Mouse (Mus musculus) forebrain, embryonic 16.5 days (tissue): ENCODE results near the gene Vps37b. TPM values are rescaled to one million over a fixed set of nuclear protein-coding genes. Genes with fewer than 3 reads are reported as not detected.
A peak's percentile ranks its signal among the peaks of the same experiment; 100 is the strongest.

ENCODE experiments used
- ATAC-seq: fragments of 200-750 bp; cut with Nextera tagmentation; 2 replicates; pipeline ENCODE4 v1.8.0; 2017; ENCODE audit warnings: mild to moderate bottlenecking, moderate library complexity
- H3K27ac ChIP-seq: fragments of 300-500 bp; sonication (generic); 2 replicates; pipeline ENCODE4 v1.5.1; 2014; ENCODE audit warnings: low read length, control low read depth
- H3K27me3 ChIP-seq: fragments of 300-500 bp; sonication (generic); replicated peaks from 2 replicates; pipeline ENCODE4 v1.6.1; 2014; ENCODE audit warnings: low read length; ENCODE audit not compliant: control insufficient read depth, insufficient read depth
- H3K36me3 ChIP-seq: fragments of 300-500 bp; sonication (generic); 2 replicates; pipeline ENCODE4 v1.6.1; 2014; ENCODE audit not compliant: control insufficient read depth, insufficient read depth
- H3K4me1 ChIP-seq: fragments of 300-500 bp; sonication (generic); replicated peaks from 2 replicates; pipeline ENCODE4 v1.6.1; 2014; ENCODE audit warnings: low read length; ENCODE audit not compliant: control insufficient read depth, insufficient read depth
- H3K4me2 ChIP-seq: fragments of 300-500 bp; sonication (generic); 2 replicates; pipeline ENCODE4 v1.6.1; 2014; ENCODE audit warnings: mild to moderate bottlenecking, low read length, control low read depth
- H3K4me3 ChIP-seq: fragments of 300-500 bp; sonication (generic); replicated peaks from 2 replicates; pipeline ENCODE4 v1.5.1; 2014; ENCODE audit warnings: mild to moderate bottlenecking, low read length, control low read depth
- H3K9ac ChIP-seq: fragments of 300-500 bp; sonication (generic); replicated peaks from 2 replicates; pipeline ENCODE4 v1.6.1; 2014; ENCODE audit warnings: low read depth, low read length, control low read depth
- H3K9me3 ChIP-seq: fragments of 300-500 bp; sonication (generic); 2 replicates; pipeline ENCODE4 v1.6.1; 2016; ENCODE audit warnings: low read length; ENCODE audit not compliant: control insufficient read depth
- whole genome bisulfite sequencing: fragments of 180-500 bp; shearing (Covaris S2); extraction: QIAGEN DNeasy Blood & Tissue Kit; methylation state at CpG from one replicate; pipeline ENCODE4 v1.1.7; 2014; 5-methylcytosine and 5-hydroxymethylcytosine counted together
- polyA plus RNA-seq: library from polyadenylated mRNA; unstranded; fragments of >200 nt; fragmentation: Nextera tagmentation; extraction: Ambion mirVana; gene quantifications from 2 replicates; pipeline ENCODE4 v1.2.1, GENCODE M21; 2015

The Vps37b gene
- polyA plus RNA-seq, 1 experiment from 2014 or later: 104 TPM

GRCm38 (mm10) chr5:124010077-124010476 is 22.0 kb downstream of the Vps37b start:
- Histone ChIP-seq H3K4me1 (peaks cover 42% of the 10 kb centered on the region), H3K4me2 (no peak overlapping the region), H3K4me3 (no peak overlapping the region), H3K9ac (no peak overlapping the region), H3K36me3 (peaks cover 31% of the 10 kb centered on the region), H3K27ac (no peak overlapping the region; the same call in 1 of the 2 replicates), H3K9me3 (no peaks in the 10 kb centered on the region), H3K27me3 (no peaks in the 10 kb centered on the region)
- WGBS: 90% methylated on average over 8 of the region's 8 CpGs
- ATAC-seq: no peak

- H3K36me3 ChIP-seq: peaks cover 38% of the 10 kb centered on the region
Observed at GRCm38 (mm10) chr5:124006891-124007491, 25.1 kb downstream of the Vps37b start.

GRCm38 (mm10) chr5:124006082-124006873 is 25.8 kb downstream of the Vps37b start:
- Histone ChIP-seq H3K36me3 (peaks cover 38% of the 10 kb centered on the region), H3K9ac (no peak overlapping the region), H3K27me3 (no peaks in the 10 kb centered on the region), H3K9me3 (no peaks in the 10 kb centered on the region), H3K4me1 (peaks cover 13% of the 10 kb centered on the region), H3K4me3 (no peak overlapping the region), H3K27ac (peak overlapping the region; percentile 39; the same call in 1 of the 2 replicates), H3K4me2 (no peak overlapping the region)
- no peak for ATAC-seq
- 87% methylated on average over 26 of the region's 26 CpGs for WGBS

More at GRCm38 (mm10) chr5:124006891-124007491, 25.1 kb downstream of the Vps37b start:
- Histone ChIP-seq H3K27me3 (no peaks in the 10 kb centered on the region), H3K27ac (peak overlapping the region; percentile 26; the same call in 1 of the 2 replicates), H3K9ac (no peak overlapping the region), H3K9me3 (no peaks in the 10 kb centered on the region), H3K4me2 (no peak overlapping the region), H3K4me3 (no peak overlapping the region), H3K4me1 (peaks cover 20% of the 10 kb centered on the region)
- WGBS: 80% methylated on average over 17 of the region's 17 CpGs
- ATAC-seq: no peak

- no peak overlapping the region for H3K4me2 ChIP-seq
- no peak overlapping the region for H3K9ac ChIP-seq
- peaks cover 6% of the 10 kb centered on the region for H3K4me1 ChIP-seq
- H3K27ac ChIP-seq: no peak overlapping the region; the same call in 1 of the 2 replicates
- H3K36me3 ChIP-seq: peaks cover 38% of the 10 kb centered on the region
- H3K4me3 ChIP-seq: no peak overlapping the region
- ATAC-seq: no peak
- 85% methylated on average over 11 of the region's 11 CpGs for WGBS
- no peaks in the 10 kb centered on the region for H3K27me3 ChIP-seq
- H3K9me3 ChIP-seq: no peaks in the 10 kb centered on the region
Observed at GRCm38 (mm10) chr5:124005591-124005990, 26.5 kb downstream of the Vps37b start.

- no peaks in the 10 kb centered on the region for H3K27me3 ChIP-seq
- no peak overlapping the region for H3K4me2 ChIP-seq
- no peaks in the 10 kb centered on the region for H3K9me3 ChIP-seq
- H3K36me3 ChIP-seq: peaks cover 38% of the 10 kb centered on the region
- no peak overlapping the region for H3K4me3 ChIP-seq
- H3K27ac ChIP-seq: peak overlapping the region; percentile 38
- ATAC-seq: peak; percentile 13; the same call in 1 of the 2 replicates
- no peak overlapping the region for H3K9ac ChIP-seq
- H3K4me1 ChIP-seq: peaks cover 5% of the 10 kb centered on the region
- WGBS: 83% methylated on average over 15 of the region's 15 CpGs
Observed at GRCm38 (mm10) chr5:124005151-124005500, 26.9 kb downstream of the Vps37b start.

- no peak overlapping the region for H3K4me3 ChIP-seq
- no peaks in the 10 kb centered on the region for H3K27me3 ChIP-seq
- peaks cover 35% of the 10 kb centered on the region for H3K36me3 ChIP-seq
- peak; percentile 19; the same call in 1 of the 2 replicates for ATAC-seq
- WGBS: 75% methylated on average over 17 of the region's 17 CpGs
- H3K9ac ChIP-seq: no peak overlapping the region
- H3K9me3 ChIP-seq: no peaks in the 10 kb centered on the region
- H3K4me2 ChIP-seq: no peak overlapping the region
- peaks cover 5% of the 10 kb centered on the region for H3K4me1 ChIP-seq
- H3K27ac ChIP-seq: peak overlapping the region; percentile 38
Observed at GRCm38 (mm10) chr5:124004356-124005150, 27.5 kb downstream of the Vps37b start.

- Histone ChIP-seq H3K9ac (no peak overlapping the region), H3K4me2 (no peak overlapping the region), H3K9me3 (no peaks in the 10 kb centered on the region), H3K4me1 (peaks cover 5% of the 10 kb centered on the region), H3K27ac (no peak overlapping the region), H3K27me3 (no peaks in the 10 kb centered on the region), H3K36me3 (peaks cover 26% of the 10 kb centered on the region), H3K4me3 (no peak overlapping the region)
- no peak for ATAC-seq
- 57% methylated on average over 4 of the region's 4 CpGs for WGBS
Observed at GRCm38 (mm10) chr5:124003375-124003774, 28.7 kb downstream of the Vps37b start.

GRCm38 (mm10) chr5:124002876-124003275 is 29.2 kb downstream of the Vps37b start:
- Histone ChIP-seq H3K36me3 (peaks cover 21% of the 10 kb centered on the region), H3K4me3 (no peak overlapping the region)
- no peak for ATAC-seq

GRCm38 (mm10) chr5:124001274-124001673 is 30.8 kb downstream of the Vps37b start:
- no peak overlapping the region for H3K4me2 ChIP-seq
- 63% methylated on average over 9 of the region's 9 CpGs for WGBS
- no peak overlapping the region for H3K9ac ChIP-seq
- H3K4me3 ChIP-seq: no peak overlapping the region
- peaks cover 11% of the 10 kb centered on the region for H3K36me3 ChIP-seq
- no peak overlapping the region for H3K27ac ChIP-seq
- H3K4me1 ChIP-seq: peaks cover 19% of the 10 kb centered on the region
- no peaks in the 10 kb centered on the region for H3K27me3 ChIP-seq
- ATAC-seq: peak; percentile 3; the same call in 1 of the 2 replicates
- H3K9me3 ChIP-seq: no peaks in the 10 kb centered on the region

More at GRCm38 (mm10) chr5:124002876-124003275, 29.2 kb downstream of the Vps37b start:
- WGBS: 70% methylated on average over 2 of the region's 2 CpGs
- H3K4me1 ChIP-seq: peaks cover 6% of the 10 kb centered on the region
- peak overlapping the region; percentile 17; the same call in 1 of the 2 replicates for H3K27ac ChIP-seq
- no peak overlapping the region for H3K9ac ChIP-seq
- H3K27me3 ChIP-seq: no peaks in the 10 kb centered on the region
- H3K9me3 ChIP-seq: no peaks in the 10 kb centered on the region
- H3K4me2 ChIP-seq: no peak overlapping the region
